Mouse (Mus musculus) brain, adult 2 months (tissue): Measurements from ENCODE around the gene Hoxd3.

Experiments used
- DNase-seq: peaks from one replicate; pipeline ENCODE4 v3.0.0; 2011; ENCODE audit warnings: low read depth, low spot score

Gene Hoxd3

DNA sequence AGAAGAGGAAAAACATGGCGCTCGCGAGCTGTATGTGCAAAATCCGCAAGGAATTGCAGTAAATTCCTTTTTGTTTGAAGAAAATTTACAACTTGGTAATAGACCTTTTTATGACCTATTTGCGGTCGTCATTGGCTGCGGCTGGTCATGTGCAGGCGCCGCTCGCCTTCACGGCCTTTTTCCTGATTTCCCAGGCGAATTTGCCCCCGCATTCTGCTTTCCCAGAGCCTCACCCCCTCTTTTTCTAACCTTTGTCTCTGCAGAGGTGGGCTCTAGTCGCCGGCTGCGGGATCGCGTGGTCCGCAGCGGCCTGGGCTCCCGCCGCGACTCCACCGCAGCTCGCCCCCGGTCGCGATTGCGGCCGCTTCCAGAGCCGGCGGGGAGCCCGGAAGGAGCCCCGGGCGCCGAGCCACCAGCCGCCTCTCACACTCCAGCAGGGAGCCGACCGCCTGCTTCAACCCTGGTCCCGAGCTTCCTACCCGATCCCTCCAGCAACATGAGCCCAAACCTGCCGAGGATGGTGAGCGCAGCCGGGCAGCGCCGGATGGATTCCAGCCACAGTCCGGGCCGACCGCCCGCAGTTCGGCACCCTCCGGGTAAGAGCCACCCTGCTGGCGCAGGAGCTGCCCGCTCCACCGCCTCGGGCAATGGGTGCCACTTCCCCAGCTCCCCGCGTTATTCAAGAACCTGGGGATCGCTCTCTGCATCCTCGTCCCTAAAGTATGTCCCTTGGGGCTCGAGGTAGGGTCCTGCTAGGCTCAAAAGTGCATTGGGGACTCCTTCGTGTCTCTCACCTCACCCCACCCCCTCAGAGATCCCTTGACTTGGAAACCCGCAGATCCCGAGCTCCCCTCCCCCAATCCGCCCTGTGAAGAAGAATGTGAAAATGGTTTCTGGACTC is at the start of gene Hoxd3, which contains the start of gene Hoxd4:
Hoxd3 (plus strand) TSS at position 207 of the 901 bp plus-strand sequence.
Hoxd4 (plus strand) TSS at position 209 of the 901 bp plus-strand sequence.
- no peak for DNase-seq

GRCm38 (mm10) chr2:74663291-74663925 is 48.3 kb upstream of the Hoxd3 start:
- DNase-seq, result peak; percentile 68

GRCm38 (mm10) chr2:74666411-74666810 is 45.3 kb upstream of the Hoxd3 start:
- DNase-seq, result no peak

- DNase-seq, result no peak
Measured at GRCm38 (mm10) chr2:74667191-74667841, 44.4 kb upstream of the Hoxd3 start.

DNA sequence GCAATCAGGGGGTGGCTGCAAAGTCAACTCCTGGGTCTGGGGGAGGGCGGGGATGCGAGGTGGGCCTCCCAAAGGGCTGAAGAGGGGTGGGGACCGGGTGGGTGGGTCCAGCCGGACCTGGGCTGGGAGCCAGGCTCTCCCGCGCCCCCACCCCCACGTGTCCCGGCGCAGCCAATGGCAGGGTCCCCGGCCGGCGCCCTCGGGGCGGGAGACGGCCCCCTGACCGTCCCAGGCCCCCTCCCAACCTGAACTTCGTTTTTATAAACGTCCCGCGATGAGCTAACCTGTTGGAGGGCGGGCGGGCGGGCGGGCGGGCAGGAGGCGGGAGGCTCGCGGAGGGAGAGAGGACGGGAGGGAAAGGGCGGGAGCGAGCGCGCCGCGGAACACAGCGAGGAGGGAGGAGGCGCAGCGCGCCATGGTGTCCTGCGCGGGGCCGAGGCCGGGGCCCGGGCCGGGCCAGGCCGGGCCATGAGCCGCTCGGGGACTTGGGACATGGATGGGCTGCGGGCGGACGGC is 43.8 kb upstream of the Hoxd3 start, which contains the start of gene Hoxd13:
Hoxd13 (plus strand) TSS at position 469 of the 516 bp plus-strand sequence.
- no peak for DNase-seq

- DNase-seq, result no peak
Measured at GRCm38 (mm10) chr2:74668370-74669229, 43.1 kb upstream of the Hoxd3 start.

GRCm38 (mm10) chr2:74669230-74669578 is 42.5 kb upstream of the Hoxd3 start:
- DNase-seq, result no peak

DNA sequence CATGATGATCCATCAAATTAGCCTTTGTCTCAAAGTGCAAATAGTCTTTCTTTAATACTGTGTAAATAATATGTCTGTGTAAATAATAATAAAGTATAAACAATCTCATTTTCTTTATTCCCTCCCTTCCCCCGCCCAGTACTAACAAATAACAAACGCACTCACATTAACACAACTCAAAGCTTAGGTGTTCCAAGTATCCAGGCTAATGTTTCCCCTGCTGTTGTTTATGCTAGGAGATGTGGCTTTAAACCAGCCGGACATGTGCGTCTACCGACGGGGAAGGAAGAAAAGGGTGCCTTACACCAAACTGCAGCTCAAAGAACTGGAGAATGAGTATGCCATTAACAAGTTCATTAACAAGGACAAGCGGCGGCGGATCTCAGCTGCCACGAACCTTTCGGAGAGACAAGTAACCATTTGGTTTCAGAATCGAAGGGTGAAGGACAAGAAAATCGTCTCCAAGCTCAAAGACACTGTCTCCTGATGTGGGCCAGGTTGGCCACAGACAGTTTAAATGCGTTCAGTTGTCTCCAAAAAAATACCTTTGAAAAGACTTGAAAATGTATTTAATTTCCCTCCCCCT is 42.0 kb upstream of the Hoxd3 start:
- DNase-seq, result no peak

- no peak for DNase-seq
Measured at GRCm38 (mm10) chr2:74670632-74671188, 41.0 kb upstream of the Hoxd3 start.

GRCm38 (mm10) chr2:74671847-74672246 is 39.9 kb upstream of the Hoxd3 start:
- no peak for DNase-seq

- DNase-seq, result peak; percentile 49
Measured at GRCm38 (mm10) chr2:74672481-74673362, 39.0 kb upstream of the Hoxd3 start.

- DNase-seq, result no peak
Measured at GRCm38 (mm10) chr2:74673835-74674425, 37.8 kb upstream of the Hoxd3 start.

- DNase-seq, result no peak
Measured at GRCm38 (mm10) chr2:74674881-74675665, 36.7 kb upstream of the Hoxd3 start, which contains the start of gene Hoxd12. Gene Hoxd12 (plus strand): TSS chr2:74675013.

DNA sequence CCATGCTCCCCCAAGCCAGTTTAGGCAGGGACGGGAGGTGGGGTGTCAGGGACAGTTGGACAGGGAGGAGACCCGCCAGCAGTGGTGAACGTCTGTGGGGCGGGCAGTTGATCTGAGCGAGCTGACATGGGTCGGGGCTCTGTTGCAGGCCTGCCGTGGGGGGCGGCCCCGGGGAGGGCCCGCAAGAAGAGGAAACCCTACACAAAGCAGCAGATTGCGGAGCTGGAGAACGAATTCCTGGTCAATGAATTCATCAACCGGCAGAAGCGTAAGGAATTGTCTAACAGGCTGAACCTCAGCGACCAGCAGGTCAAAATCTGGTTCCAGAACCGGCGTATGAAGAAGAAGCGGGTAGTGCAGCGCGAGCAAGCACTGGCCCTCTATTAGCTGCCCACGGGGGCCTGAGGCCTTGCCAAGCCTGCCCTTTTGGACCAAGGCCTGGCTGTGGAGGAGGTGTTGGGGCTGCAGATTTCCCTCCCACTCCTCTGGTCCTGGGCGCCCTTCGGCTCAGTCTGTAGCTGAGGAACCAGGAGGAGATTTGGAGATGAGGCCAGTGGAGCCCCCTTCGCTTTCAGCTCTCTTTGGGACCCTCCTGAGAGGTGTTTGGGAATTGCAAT is 36.0 kb upstream of the Hoxd3 start:
- DNase-seq, result no peak

DNA sequence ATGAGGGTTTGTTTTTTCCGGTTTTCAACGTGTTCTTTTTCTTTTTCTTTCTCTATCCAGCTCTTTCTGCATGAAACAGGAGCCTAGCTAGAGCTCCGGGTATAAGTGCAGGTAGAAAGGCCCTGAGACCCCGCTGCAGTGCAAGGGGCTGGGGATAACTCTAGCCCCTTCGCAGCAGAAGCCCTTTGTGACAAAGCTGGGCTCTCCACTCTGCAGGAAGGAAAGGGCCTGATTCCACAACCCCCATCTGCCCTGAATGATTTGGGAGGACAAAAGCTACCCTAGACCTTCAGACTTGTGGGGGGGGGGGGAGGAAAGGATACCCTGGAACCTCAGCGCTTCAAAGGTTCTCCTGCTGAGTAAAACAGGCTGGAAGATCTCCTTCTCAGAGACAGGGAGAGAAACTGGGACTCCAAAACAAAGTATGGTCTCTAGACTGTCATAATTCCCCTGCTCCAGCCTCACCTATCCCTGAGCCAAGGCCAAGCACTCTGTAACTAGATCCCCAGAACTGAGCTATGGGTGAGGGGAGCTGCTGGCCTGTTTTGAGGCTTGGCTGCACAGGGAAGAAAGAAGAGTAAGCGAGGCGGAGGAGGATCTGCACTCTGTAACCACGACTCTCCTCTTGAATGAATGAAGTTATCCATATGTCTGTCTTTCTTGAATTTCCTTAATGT is 35.2 kb upstream of the Hoxd3 start:
- DNase-seq, result no peak

GRCm38 (mm10) chr2:74677106-74677505 is 34.6 kb upstream of the Hoxd3 start:
- DNase-seq, result no peak
